Mouse (Mus musculus): ENCODE measurements around the gene Gif. TPM values are rescaled to one million over a fixed set of nuclear protein-coding genes. Genes with fewer than 3 reads are reported as not detected.

Gif gene
- polyA plus RNA-seq (2015; fragmentation: Nextera tagmentation; extraction: Ambion mirVana) = not detected in 2 replicates

- 79% methylated on average over 2 of the region's 2 CpGs for WGBS
Observed at GRCm38 (mm10) chr19:11747298-11747697, at the start of gene Gif. Gene Gif (plus strand): TSS chr19:11747554.

GRCm38 (mm10) chr19:11698342-11698741 lies 49.0 kb upstream of the Gif start:
- 85% methylated on average over 6 of the region's 6 CpGs for WGBS
- Histone ChIP-seq H3K4me2 (no peak overlapping the region), H3K36me3 (no peaks in the 10 kb centered on the region), H3K4me3 (no peak overlapping the region), H3K4me1 (no peaks in the 10 kb centered on the region), H3K9ac (no peak overlapping the region), H3K27me3 (no peaks in the 10 kb centered on the region), H3K9me3 (no peaks in the 10 kb centered on the region), H3K27ac (no peak overlapping the region)
- no peak for ATAC-seq (ENCODE audit: insufficient number of reproducible peaks, low FRiP score, low TSS enrichment, low read depth)

More at GRCm38 (mm10) chr19:11747298-11747697, at the start of gene Gif:
- Histone ChIP-seq H3K4me1 (no peaks in the 10 kb centered on the region), H3K36me3 (no peaks in the 10 kb centered on the region), H3K4me2 (no peak within 1 kb of the TSS), H3K27ac (no peak within 1 kb of the TSS), H3K9ac (no peak within 1 kb of the TSS), H3K4me3 (no peak within 1 kb of the TSS), H3K9me3 (no peaks in the 10 kb centered on the region), H3K27me3 (no peaks in the 10 kb centered on the region)
- ATAC-seq (ENCODE audit: insufficient number of reproducible peaks, low FRiP score, low TSS enrichment, low read depth) = no peak

- Histone ChIP-seq H3K36me3 (no peaks in the 10 kb centered on the region), H3K4me2 (no peak overlapping the region), H3K9ac (no peak overlapping the region), H3K4me1 (no peaks in the 10 kb centered on the region), H3K9me3 (no peaks in the 10 kb centered on the region), H3K27me3 (no peaks in the 10 kb centered on the region), H3K4me3 (no peak overlapping the region), H3K27ac (no peak overlapping the region)
- no peak for ATAC-seq (ENCODE audit: insufficient number of reproducible peaks, low FRiP score, low TSS enrichment, low read depth)
- WGBS = 80% methylated on average over 4 of the region's 4 CpGs
Observed at GRCm38 (mm10) chr19:11712451-11712850, 34.9 kb upstream of the Gif start.

- H3K9ac ChIP-seq = no peak overlapping the region
- no peak overlapping the region for H3K4me2 ChIP-seq
- H3K4me3 ChIP-seq = no peak overlapping the region
- no peaks in the 10 kb centered on the region for H3K4me1 ChIP-seq
- H3K27me3 ChIP-seq = no peaks in the 10 kb centered on the region
- no peak for ATAC-seq (ENCODE audit: insufficient number of reproducible peaks, low FRiP score, low TSS enrichment, low read depth)
- no peaks in the 10 kb centered on the region for H3K9me3 ChIP-seq
- no peak overlapping the region for H3K27ac ChIP-seq
- H3K36me3 ChIP-seq = no peaks in the 10 kb centered on the region
- WGBS = 87% methylated on average over 3 of the region's 3 CpGs
Observed at GRCm38 (mm10) chr19:11720071-11720470, 27.3 kb upstream of the Gif start.

GRCm38 (mm10) chr19:11723870-11724269 lies 23.5 kb upstream of the Gif start:
- no peak for ATAC-seq (ENCODE audit: insufficient number of reproducible peaks, low FRiP score, low TSS enrichment, low read depth)
- no peaks in the 10 kb centered on the region for H3K4me1 ChIP-seq
- 87% methylated on average over 2 of the region's 2 CpGs for WGBS
- H3K9me3 ChIP-seq = no peaks in the 10 kb centered on the region
- no peak overlapping the region for H3K9ac ChIP-seq
- H3K36me3 ChIP-seq = no peaks in the 10 kb centered on the region
- no peak overlapping the region for H3K4me3 ChIP-seq
- H3K4me2 ChIP-seq = no peak overlapping the region
- H3K27ac ChIP-seq = no peak overlapping the region
- H3K27me3 ChIP-seq = no peaks in the 10 kb centered on the region

- Histone ChIP-seq H3K36me3 (no peaks in the 10 kb centered on the region), H3K9me3 (no peaks in the 10 kb centered on the region), H3K4me1 (no peaks in the 10 kb centered on the region), H3K27ac (no peak overlapping the region), H3K4me3 (no peak overlapping the region), H3K27me3 (no peaks in the 10 kb centered on the region), H3K9ac (no peak overlapping the region), H3K4me2 (no peak overlapping the region)
- WGBS = 78% methylated on average over 6 of the region's 6 CpGs
- no peak for ATAC-seq (ENCODE audit: insufficient number of reproducible peaks, low FRiP score, low TSS enrichment, low read depth)
Observed at GRCm38 (mm10) chr19:11724275-11724674, 23.1 kb upstream of the Gif start.

- no peak overlapping the region for H3K4me3 ChIP-seq
- H3K9me3 ChIP-seq = no peaks in the 10 kb centered on the region
- H3K9ac ChIP-seq = no peak overlapping the region
- no peaks in the 10 kb centered on the region for H3K36me3 ChIP-seq
- 80% methylated on average over 2 of the region's 2 CpGs for WGBS
- H3K4me2 ChIP-seq = no peak overlapping the region
- no peak overlapping the region for H3K27ac ChIP-seq
- H3K4me1 ChIP-seq = no peaks in the 10 kb centered on the region
- no peak for ATAC-seq (ENCODE audit: insufficient number of reproducible peaks, low FRiP score, low TSS enrichment, low read depth)
- H3K27me3 ChIP-seq = no peaks in the 10 kb centered on the region
Observed at GRCm38 (mm10) chr19:11725915-11726314, 21.4 kb upstream of the Gif start.

- H3K4me1 ChIP-seq = no peaks in the 10 kb centered on the region
- no peaks in the 10 kb centered on the region for H3K36me3 ChIP-seq
- no peak overlapping the region for H3K4me3 ChIP-seq
- no peak overlapping the region for H3K4me2 ChIP-seq
- H3K9me3 ChIP-seq = no peaks in the 10 kb centered on the region
- WGBS = 88% methylated on average over 5 of the region's 5 CpGs
- ATAC-seq (ENCODE audit: insufficient number of reproducible peaks, low FRiP score, low TSS enrichment, low read depth) = no peak
- no peaks in the 10 kb centered on the region for H3K27me3 ChIP-seq
- H3K9ac ChIP-seq = no peak overlapping the region
- H3K27ac ChIP-seq = no peak overlapping the region
Observed at GRCm38 (mm10) chr19:11727304-11727703, 20.1 kb upstream of the Gif start.

GRCm38 (mm10) chr19:11730278-11730677 lies 17.1 kb upstream of the Gif start:
- H3K4me1 ChIP-seq = no peaks in the 10 kb centered on the region
- H3K9me3 ChIP-seq = no peaks in the 10 kb centered on the region
- 64% methylated on average over 1 of the region's 1 CpGs for WGBS
- no peak overlapping the region for H3K4me3 ChIP-seq
- ATAC-seq (ENCODE audit: insufficient number of reproducible peaks, low FRiP score, low TSS enrichment, low read depth) = no peak
- no peak overlapping the region for H3K27ac ChIP-seq
- no peaks in the 10 kb centered on the region for H3K27me3 ChIP-seq
- no peaks in the 10 kb centered on the region for H3K36me3 ChIP-seq
- no peak overlapping the region for H3K9ac ChIP-seq
- no peak overlapping the region for H3K4me2 ChIP-seq

GRCm38 (mm10) chr19:11736455-11736854 lies 10.9 kb upstream of the Gif start:
- Histone ChIP-seq H3K36me3 (no peaks in the 10 kb centered on the region), H3K9me3 (no peaks in the 10 kb centered on the region), H3K4me1 (no peaks in the 10 kb centered on the region), H3K27ac (no peak overlapping the region), H3K4me3 (no peak overlapping the region), H3K27me3 (no peaks in the 10 kb centered on the region), H3K9ac (no peak overlapping the region), H3K4me2 (no peak overlapping the region)
- no peak for ATAC-seq (ENCODE audit: insufficient number of reproducible peaks, low FRiP score, low TSS enrichment, low read depth)
- WGBS = 55% methylated on average over 1 of the region's 1 CpGs

- Histone ChIP-seq H3K4me3 (no peak overlapping the region), H3K9me3 (no peaks in the 10 kb centered on the region), H3K27me3 (no peaks in the 10 kb centered on the region), H3K27ac (no peak overlapping the region), H3K4me2 (no peak overlapping the region), H3K36me3 (no peaks in the 10 kb centered on the region), H3K9ac (no peak overlapping the region), H3K4me1 (no peaks in the 10 kb centered on the region)
- ATAC-seq (ENCODE audit: insufficient number of reproducible peaks, low FRiP score, low TSS enrichment, low read depth) = no peak
Observed at GRCm38 (mm10) chr19:11745680-11746079, 1.7 kb upstream of the Gif start.

GRCm38 (mm10) chr19:11765059-11765458 lies 17.7 kb downstream of the Gif start:
- H3K27me3 ChIP-seq = no peaks in the 10 kb centered on the region
- no peaks in the 10 kb centered on the region for H3K36me3 ChIP-seq
- no peak overlapping the region for H3K9ac ChIP-seq
- H3K4me3 ChIP-seq = no peak overlapping the region
- H3K27ac ChIP-seq = no peak overlapping the region
- no peak for ATAC-seq (ENCODE audit: insufficient number of reproducible peaks, low FRiP score, low TSS enrichment, low read depth)
- H3K9me3 ChIP-seq = no peaks in the 10 kb centered on the region
- no peaks in the 10 kb centered on the region for H3K4me1 ChIP-seq
- WGBS = 77% methylated on average over 3 of the region's 3 CpGs
- no peak overlapping the region for H3K4me2 ChIP-seq

GRCm38 (mm10) chr19:11766413-11766812 lies 19.1 kb downstream of the Gif start:
- no peak for ATAC-seq (ENCODE audit: insufficient number of reproducible peaks, low FRiP score, low TSS enrichment, low read depth)
- Histone ChIP-seq H3K9ac (no peak overlapping the region), H3K27me3 (no peaks in the 10 kb centered on the region), H3K4me2 (no peak overlapping the region), H3K9me3 (no peaks in the 10 kb centered on the region), H3K27ac (no peak overlapping the region), H3K4me3 (no peak overlapping the region), H3K36me3 (no peaks in the 10 kb centered on the region), H3K4me1 (peaks cover 5% of the 10 kb centered on the region; the same call in 1 of the 2 replicates)
- WGBS = 61% methylated on average over 4 of the region's 4 CpGs

Measured in limb, embryonic 15.5 days (tissue).